Mouse (Mus musculus) limb, embryonic 12.5 days (tissue): ENCODE results near the gene Tmem208. TPM values are rescaled to one million over a fixed set of nuclear protein-coding genes. Genes with fewer than 3 reads are reported as not detected.
"Not testable (repeated sequence)": the region's sequence is repeated elsewhere in the genome, so short reads cannot be mapped to it uniquely, and the experiment has no call there.

ENCODE experiments used
- ATAC-seq: fragments of 200-750 bp; cut with Nextera tagmentation; 2 replicates; pipeline ENCODE4 v1.8.0; 2017; ENCODE audit warnings: low read depth, moderate TSS enrichment; ENCODE audit not compliant: insufficient number of reproducible peaks, insufficient read depth, low FRiP score, low TSS enrichment
- H3K27ac ChIP-seq: fragments of 300-500 bp; sonication (generic); 2 replicates; pipeline ENCODE4 v1.5.1; 2016; ENCODE audit warnings: mild to moderate bottlenecking, moderate library complexity
- H3K27me3 ChIP-seq: fragments of 300-500 bp; sonication (generic); 2 replicates; pipeline ENCODE4 v1.6.1; 2016; ENCODE audit warnings: mild to moderate bottlenecking, moderate library complexity
- H3K36me3 ChIP-seq: fragments of 300-500 bp; sonication (generic); 2 replicates; pipeline ENCODE4 v1.6.1; 2016; ENCODE audit warnings: mild to moderate bottlenecking, moderate library complexity
- H3K4me1 ChIP-seq: fragments of 300-500 bp; sonication (generic); replicated peaks from 2 replicates; pipeline ENCODE4 v1.6.1; 2016
- H3K4me2 ChIP-seq: fragments of 300-500 bp; sonication (generic); 2 replicates; pipeline ENCODE4 v1.6.1; 2016; ENCODE audit warnings: mild to moderate bottlenecking, moderate library complexity
- H3K4me3 ChIP-seq: fragments of 300-500 bp; sonication (generic); replicated peaks from 2 replicates; pipeline ENCODE4 v1.5.1; 2016; ENCODE audit warnings: mild to moderate bottlenecking
- H3K9ac ChIP-seq: fragments of 300-500 bp; sonication (generic); replicated peaks from 2 replicates; pipeline ENCODE4 v1.6.1; 2016; ENCODE audit warnings: mild to moderate bottlenecking, moderate library complexity
- H3K9me3 ChIP-seq: fragments of 300-500 bp; sonication (generic); 2 replicates; pipeline ENCODE4 v1.6.1; 2016; ENCODE audit warnings: mild to moderate bottlenecking, moderate library complexity
- WGBS: fragments of 180-500 bp; shearing (Covaris S2); methylation state at CpG from one replicate; pipeline ENCODE4 v1.1.7; 2016; 5-methylcytosine and 5-hydroxymethylcytosine counted together
- polyA plus RNA-seq: library from polyadenylated mRNA; unstranded; fragments of >200 nt; fragmentation: Nextera tagmentation; extraction: Ambion mirVana; gene quantifications from 2 replicates; pipeline ENCODE4 v1.2.1, GENCODE M21; 2016

The Tmem208 gene
- polyA plus RNA-seq, 1 experiment from 2014 or later: 95.6 TPM

DNA sequence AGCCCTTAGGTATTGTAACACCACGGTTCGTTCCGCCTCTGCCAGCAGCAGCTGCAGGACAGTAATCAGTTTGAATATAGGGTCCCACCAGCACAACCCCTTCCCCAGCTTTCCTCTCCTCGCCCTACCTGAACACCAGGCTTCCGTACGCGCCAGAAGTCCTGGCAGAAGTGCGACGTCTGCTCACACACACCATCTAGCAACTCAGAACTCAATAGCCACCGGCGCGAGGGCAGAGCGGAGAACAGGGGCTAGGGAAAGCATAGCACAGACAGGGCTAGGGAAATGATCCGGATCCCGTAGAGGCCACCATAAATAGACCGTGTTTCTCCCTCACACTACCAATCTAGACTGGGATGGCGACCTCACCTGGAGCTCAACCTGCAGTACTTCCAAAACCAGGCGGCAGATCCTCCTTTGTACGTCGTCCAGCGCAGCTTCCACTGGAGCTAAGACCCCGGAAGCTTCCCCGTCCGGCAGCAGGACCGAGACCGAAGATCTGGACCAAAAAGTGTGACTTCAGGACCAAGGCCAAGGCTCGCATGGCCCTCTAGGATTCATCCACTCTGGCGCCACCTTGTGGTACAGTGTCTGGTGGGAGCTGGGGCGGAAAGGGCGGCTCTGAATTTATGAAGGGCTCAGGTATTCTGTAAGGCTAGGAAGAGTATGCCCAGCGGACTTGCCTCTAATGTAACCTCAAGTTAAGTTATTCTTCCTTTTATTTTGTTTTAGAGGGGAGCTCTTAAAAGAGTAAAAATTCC is 35.4 kb upstream of the Tmem208 start:
- Histone ChIP-seq H3K4me2 (peak overlapping the region; percentile 83), H3K9me3 (no peaks in the 10 kb centered on the region), H3K4me3 (peak overlapping the region; percentile 50), H3K27me3 (peaks cover 24% of the 10 kb centered on the region), H3K9ac (no peak overlapping the region), H3K36me3 (peaks cover 7% of the 10 kb centered on the region; the same call in 1 of the 2 replicates), H3K4me1 (peaks cover 26% of the 10 kb centered on the region), H3K27ac (no peak overlapping the region)
- ATAC-seq: no peak
- WGBS: 8% methylated on average over 31 of the region's 31 CpGs

DNA sequence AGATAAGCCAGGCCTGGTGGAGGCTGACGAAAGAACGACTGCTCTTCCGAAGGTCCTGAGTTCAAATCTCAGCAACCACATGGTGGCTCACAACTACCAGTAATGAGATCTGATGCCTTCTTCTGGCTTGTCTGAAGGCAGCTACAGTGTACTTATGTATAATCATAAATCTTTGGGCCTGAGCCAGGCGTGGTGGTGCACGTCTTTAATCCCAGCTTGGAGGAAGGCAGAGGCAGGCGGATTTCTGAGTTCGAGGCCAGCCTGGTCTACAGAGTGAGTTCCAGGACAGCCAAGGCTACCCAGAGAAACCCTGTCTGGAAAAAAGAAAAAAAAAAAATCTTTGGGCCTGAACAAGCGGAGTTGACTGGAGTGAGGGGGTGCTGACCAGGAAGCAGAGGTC is 34.8 kb upstream of the Tmem208 start:
- H3K4me3 ChIP-seq, H3K36me3 ChIP-seq, H3K27ac ChIP-seq, H3K9ac ChIP-seq, H3K9me3 ChIP-seq, H3K4me2 ChIP-seq, ATAC-seq: not testable (repeated sequence)
- H3K27me3 ChIP-seq: peaks cover 27% of the 10 kb centered on the region
- H3K4me1 ChIP-seq: peaks cover 26% of the 10 kb centered on the region
- 91% methylated on average over 8 of the region's 8 CpGs for WGBS

DNA sequence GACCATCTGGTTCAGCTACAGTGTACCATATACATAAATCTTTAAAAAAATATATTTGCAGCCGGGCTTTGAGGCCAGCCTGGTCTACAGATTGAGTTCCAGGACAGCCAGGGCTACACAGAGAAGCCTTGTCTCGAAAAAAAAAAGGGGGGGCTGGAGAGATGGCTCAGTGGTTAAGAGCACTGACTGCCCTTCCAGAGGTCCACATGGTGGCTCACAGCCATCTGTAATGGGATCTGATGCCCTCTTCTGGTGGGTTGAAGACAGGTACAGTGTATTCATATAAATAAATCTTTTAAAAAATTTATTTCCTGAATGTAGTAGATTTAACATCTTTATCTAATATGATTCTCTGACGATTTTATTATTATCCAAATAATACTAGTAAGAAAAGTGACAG is 34.4 kb upstream of the Tmem208 start:
- not testable (repeated sequence) for H3K36me3 ChIP-seq, H3K27ac ChIP-seq, H3K9me3 ChIP-seq, ATAC-seq, H3K4me3 ChIP-seq, H3K4me2 ChIP-seq, H3K9ac ChIP-seq
- Histone ChIP-seq H3K27me3 (peaks cover 27% of the 10 kb centered on the region), H3K4me1 (peaks cover 29% of the 10 kb centered on the region)
- 62% methylated on average over 3 of the region's 3 CpGs for WGBS

DNA sequence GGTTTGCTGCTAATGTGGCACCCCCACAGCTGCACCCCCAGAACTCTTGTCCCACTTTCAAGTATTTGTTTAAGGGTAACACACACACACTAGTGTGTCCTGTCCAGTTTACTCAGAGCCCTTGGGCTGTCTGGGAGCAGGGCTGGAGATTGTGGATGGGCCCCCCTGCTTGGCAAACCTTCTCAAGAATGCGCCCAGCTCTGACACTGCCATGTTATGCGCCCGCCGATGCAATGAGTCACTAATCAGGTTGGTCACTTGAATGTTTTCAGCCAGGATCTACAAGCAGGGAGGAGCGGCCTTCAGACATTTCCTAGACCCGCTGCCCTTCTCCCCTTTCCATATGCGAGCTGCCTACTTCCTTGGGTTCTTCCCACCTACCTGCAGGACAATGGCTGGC is 33.7 kb upstream of the Tmem208 start:
- no peaks in the 10 kb centered on the region for H3K9me3 ChIP-seq
- H3K4me2 ChIP-seq: no peak overlapping the region
- ATAC-seq: no peak
- H3K27ac ChIP-seq: no peak overlapping the region
- H3K27me3 ChIP-seq: peaks cover 27% of the 10 kb centered on the region
- no peak overlapping the region for H3K4me3 ChIP-seq
- no peaks in the 10 kb centered on the region for H3K36me3 ChIP-seq
- peaks cover 32% of the 10 kb centered on the region for H3K4me1 ChIP-seq
- WGBS: 79% methylated on average over 7 of the region's 7 CpGs
- no peak overlapping the region for H3K9ac ChIP-seq

DNA sequence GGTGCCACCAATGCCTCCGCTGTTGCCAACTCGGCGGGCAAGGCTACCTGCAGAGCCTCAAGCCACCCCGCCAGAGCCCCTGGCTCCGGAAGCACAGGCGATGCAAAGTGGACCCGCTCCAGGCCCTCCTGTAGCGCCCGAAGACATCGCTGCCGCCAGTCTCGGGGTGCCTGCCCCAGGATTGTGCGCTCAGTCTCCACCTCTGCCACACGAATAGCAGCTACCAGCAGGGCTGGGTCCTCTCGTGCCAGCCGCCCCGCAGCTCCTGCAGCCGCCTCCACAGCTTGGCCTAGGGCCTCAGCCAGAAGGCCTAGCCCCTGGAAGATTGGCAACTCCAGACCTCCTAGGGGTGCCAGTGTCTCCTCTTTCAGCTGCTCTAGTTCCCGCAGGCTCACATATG is 32.7 kb upstream of the Tmem208 start:
- Histone ChIP-seq H3K27me3 (peaks cover 27% of the 10 kb centered on the region), H3K4me1 (peaks cover 29% of the 10 kb centered on the region), H3K9ac (no peak overlapping the region), H3K4me2 (no peak overlapping the region), H3K36me3 (peaks cover under 1% of the 10 kb centered on the region; the same call in 1 of the 2 replicates), H3K27ac (no peak overlapping the region), H3K9me3 (no peaks in the 10 kb centered on the region), H3K4me3 (no peak overlapping the region)
- WGBS: 67% methylated on average over 19 of the region's 19 CpGs
- no peak for ATAC-seq

DNA sequence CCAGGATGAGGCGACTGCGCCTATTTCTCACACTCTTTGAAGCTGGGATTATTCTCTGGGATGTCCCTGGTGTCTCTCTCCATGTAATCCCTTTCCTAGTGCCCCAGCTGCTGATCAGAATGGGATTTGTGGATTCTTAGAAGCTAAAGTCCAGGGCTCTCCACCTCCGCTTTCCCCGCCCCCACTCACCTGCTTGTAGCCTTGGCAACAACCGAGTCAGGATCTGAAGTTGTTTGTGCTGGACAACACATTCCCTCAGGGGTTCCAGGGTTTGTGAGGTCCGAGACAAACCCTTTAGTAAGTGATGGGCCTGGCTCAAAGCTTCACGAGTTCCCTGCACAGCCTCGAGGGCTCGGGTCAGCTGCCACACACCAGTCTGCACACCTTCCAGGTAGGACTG is 31.4 kb upstream of the Tmem208 start:
- H3K27me3 ChIP-seq: peaks cover 25% of the 10 kb centered on the region
- no peak overlapping the region for H3K27ac ChIP-seq
- H3K9ac ChIP-seq: 0 out of 2 replicates have a peak overlapping the region, but pooled peaks have one; percentile 18
- no peak overlapping the region for H3K4me2 ChIP-seq
- peaks cover 13% of the 10 kb centered on the region for H3K36me3 ChIP-seq
- H3K4me1 ChIP-seq: peaks cover 28% of the 10 kb centered on the region
- 0 out of 2 replicates have a peak overlapping the region, but pooled peaks have one; percentile 4 for H3K4me3 ChIP-seq
- no peaks in the 10 kb centered on the region for H3K9me3 ChIP-seq
- WGBS: 74% methylated on average over 9 of the region's 9 CpGs
- ATAC-seq: no peak

DNA sequence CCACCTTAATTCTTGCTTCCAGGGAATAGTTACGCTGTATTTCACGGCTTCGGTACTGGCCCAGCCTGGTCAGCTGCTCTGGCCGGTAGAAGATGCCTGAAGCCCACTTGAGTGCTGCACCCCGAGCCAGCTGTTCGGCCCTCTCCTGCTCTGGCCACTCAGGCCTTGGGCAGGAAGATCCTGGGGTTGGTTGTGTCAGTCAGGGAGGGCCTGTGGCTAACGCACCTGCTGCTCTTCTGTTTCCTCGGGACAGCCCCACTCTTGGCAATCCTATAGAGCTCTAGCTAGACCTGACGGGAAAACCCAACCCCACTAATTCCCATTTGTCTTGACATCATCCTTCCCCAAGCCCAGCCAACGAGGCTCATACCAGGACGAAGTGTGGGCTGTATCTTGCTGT is 30.9 kb upstream of the Tmem208 start:
- Histone ChIP-seq H3K27me3 (peaks cover 20% of the 10 kb centered on the region), H3K36me3 (peaks cover 18% of the 10 kb centered on the region), H3K4me2 (no peak overlapping the region), H3K27ac (no peak overlapping the region), H3K4me3 (0 out of 2 replicates have a peak overlapping the region, but pooled peaks have one; percentile 4), H3K4me1 (peaks cover 23% of the 10 kb centered on the region), H3K9me3 (no peaks in the 10 kb centered on the region), H3K9ac (no peak overlapping the region)
- 73% methylated on average over 11 of the region's 11 CpGs for WGBS
- ATAC-seq: no peak

DNA sequence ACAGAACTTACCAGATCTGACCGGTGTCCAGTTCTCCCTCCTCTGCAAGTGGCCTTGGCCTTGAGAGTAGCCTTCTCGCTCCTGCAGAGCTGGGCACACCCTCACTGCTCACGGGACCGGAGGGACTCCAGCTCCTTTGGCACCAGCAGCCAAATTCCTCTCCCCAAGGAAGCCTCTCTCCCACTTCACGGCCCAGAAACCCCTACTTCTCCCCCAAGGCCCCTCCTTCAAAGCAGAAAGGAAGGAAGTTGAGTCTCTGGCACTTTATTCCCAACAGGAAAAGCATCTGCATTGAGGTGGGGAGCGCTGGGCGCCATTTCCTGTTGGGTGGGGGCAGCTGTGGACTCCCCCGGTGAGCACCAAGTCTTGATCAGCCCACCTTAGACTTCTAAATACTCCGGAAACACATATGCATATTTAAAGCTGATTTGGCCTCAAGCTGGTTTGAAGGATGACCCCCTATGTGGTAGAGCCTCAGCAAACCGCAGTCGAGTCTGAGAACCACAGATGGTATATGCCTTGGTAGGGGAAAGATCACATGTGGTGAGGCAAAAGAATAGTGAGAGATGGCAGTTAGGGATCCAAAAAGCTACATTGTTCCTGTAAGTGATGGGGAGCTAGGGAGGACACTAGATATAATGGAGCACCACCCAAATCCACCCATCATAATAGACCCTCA is 30.1 kb upstream of the Tmem208 start, which contains the start of gene Exoc3l:
Gene Exoc3l, minus strand, starts transcription at position 207 of the 679 bp plus-strand sequence.
- H3K4me2 ChIP-seq: peak within 1 kb of the TSS; percentile 97
- peaks cover 18% of the 10 kb centered on the region for H3K4me1 ChIP-seq
- WGBS: 55% methylated on average over 11 of the region's 11 CpGs
- H3K4me3 ChIP-seq: 0 out of 2 replicates have a peak within 1 kb of the TSS, but pooled peaks have one; percentile 7
- ATAC-seq: no peak
- no peak within 1 kb of the TSS for H3K27ac ChIP-seq
- H3K27me3 ChIP-seq: peaks cover 14% of the 10 kb centered on the region
- 0 out of 2 replicates have a peak within 1 kb of the TSS, but pooled peaks have one; percentile 27 for H3K9ac ChIP-seq
- H3K36me3 ChIP-seq: peaks cover 26% of the 10 kb centered on the region
- no peaks in the 10 kb centered on the region for H3K9me3 ChIP-seq

DNA sequence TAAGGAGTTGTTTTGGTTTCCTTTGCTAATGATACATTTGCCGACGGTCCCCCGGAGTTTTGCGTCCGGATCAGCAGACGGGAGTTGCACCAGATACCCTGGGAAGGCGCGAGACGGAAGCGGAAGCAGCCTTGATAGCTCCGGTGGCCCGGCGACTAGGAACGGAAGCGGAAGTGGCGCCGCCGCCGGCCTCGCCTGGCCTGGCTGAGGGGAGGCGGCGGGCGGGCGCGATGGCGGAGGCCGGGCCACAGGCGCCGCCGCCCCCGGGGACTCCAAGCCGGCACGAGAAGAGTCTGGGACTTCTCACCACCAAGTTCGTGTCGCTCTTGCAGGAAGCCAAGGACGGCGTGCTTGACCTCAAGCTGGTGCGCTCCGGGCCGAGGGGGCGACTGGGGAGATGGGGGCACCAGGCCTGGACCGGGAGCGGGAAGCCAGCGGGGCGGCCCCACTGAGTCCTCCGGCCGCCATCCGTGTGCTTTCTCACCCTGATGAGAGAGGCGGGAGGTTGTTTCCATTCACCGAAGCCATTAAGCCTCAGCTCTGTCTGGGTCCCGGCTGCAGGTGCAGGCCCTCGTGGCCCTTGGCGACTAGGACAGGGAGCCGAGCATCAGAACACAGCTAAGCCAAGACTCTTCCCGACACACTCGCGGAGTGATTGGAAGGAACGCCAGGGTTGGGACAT is 28.5 kb upstream of the Tmem208 start, which contains the start of gene E2f4:
Gene E2f4, plus strand, starts transcription at position 153 of the 682 bp plus-strand sequence.
- Histone ChIP-seq H3K27me3 (peaks cover 14% of the 10 kb centered on the region), H3K27ac (peak within 1 kb of the TSS; percentile 62), H3K36me3 (peaks cover 42% of the 10 kb centered on the region), H3K9ac (peak within 1 kb of the TSS; percentile 86), H3K9me3 (no peaks in the 10 kb centered on the region), H3K4me1 (peaks cover 18% of the 10 kb centered on the region), H3K4me2 (peak within 1 kb of the TSS; percentile 97), H3K4me3 (peak within 1 kb of the TSS; percentile 98)
- WGBS: under 1% methylated on average over 58 of the region's 58 CpGs
- peak; percentile 83 for ATAC-seq

DNA sequence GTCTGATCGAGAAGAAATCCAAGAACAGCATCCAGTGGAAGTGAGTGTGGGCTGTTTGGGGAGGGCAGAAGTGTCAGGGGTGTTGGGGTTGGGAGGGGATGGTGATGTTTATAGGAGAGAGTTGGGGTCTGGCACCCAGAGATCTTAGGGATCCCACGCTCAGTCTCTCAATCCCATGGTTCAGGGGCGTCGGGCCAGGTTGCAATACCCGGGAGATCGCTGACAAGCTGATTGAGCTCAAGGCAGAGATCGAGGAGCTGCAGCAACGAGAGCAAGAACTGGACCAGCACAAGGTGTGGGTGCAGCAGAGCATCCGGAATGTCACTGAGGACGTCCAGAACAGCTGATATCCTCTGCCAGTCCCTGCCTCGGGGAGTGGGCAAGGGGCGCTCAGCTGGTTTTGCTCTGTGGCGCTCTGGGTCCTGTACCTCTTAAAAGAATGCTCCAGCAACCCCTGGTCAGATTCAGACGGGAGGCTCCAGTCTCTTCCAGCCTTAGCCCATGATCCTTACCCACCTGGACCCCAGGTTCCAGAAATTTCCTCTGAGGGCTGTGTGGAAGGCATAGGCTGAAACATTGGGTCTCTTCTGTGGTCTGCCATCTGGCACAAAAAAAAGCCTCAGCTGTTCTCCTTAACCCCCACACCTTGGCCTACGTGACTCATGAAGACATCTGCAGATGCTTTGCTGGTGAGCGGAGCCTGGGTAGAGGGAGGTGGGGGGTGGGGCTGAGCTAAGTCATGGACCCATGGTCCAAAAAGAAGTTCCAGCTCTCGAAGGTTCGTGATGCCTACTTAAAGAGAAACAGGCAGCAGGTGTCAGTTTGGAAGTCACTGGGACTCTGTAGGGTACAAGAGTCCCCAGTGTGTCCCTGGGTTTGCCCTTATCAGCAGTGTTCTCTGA is 27.6 kb upstream of the Tmem208 start:
- H3K27ac ChIP-seq: no peak overlapping the region
- H3K36me3 ChIP-seq: peaks cover 51% of the 10 kb centered on the region
- peaks cover 18% of the 10 kb centered on the region for H3K4me1 ChIP-seq
- peak overlapping the region; percentile 98 for H3K4me3 ChIP-seq
- peak overlapping the region; percentile 97 for H3K4me2 ChIP-seq
- WGBS: 57% methylated on average over 18 of the region's 18 CpGs
- no peaks in the 10 kb centered on the region for H3K9me3 ChIP-seq
- ATAC-seq: no peak
- peak overlapping the region; percentile 86 for H3K9ac ChIP-seq
- peaks cover 7% of the 10 kb centered on the region; the same call in 1 of the 2 replicates for H3K27me3 ChIP-seq
